Mouse (Mus musculus) embryonic facial prominence, embryonic 15.5 days (tissue): ENCODE measurements around the gene Il6ra. TPM values are rescaled to one million over a fixed set of nuclear protein-coding genes. Genes with fewer than 3 reads are reported as not detected.
A peak's percentile ranks its signal among the peaks of the same experiment; 100 is the strongest.

Experiments used
- ATAC-seq: fragments of 200-750 bp; cut with Nextera tagmentation; 2 replicates; pipeline ENCODE4 v1.8.0; 2017; ENCODE audit warnings: low read depth, moderate TSS enrichment; ENCODE audit not compliant: insufficient number of reproducible peaks, low FRiP score, low TSS enrichment
- H3K27ac ChIP-seq: fragments of 300-500 bp; sonication (generic); replicated peaks from 2 replicates; pipeline ENCODE4 v1.5.1; 2015; ENCODE audit warnings: mild to moderate bottlenecking, inconsistent platforms
- H3K27me3 ChIP-seq: fragments of 300-500 bp; sonication (generic); 2 replicates; pipeline ENCODE4 v1.6.1; 2015; ENCODE audit warnings: inconsistent platforms
- H3K36me3 ChIP-seq: fragments of 300-500 bp; sonication (generic); 2 replicates; pipeline ENCODE4 v1.6.1; 2015; ENCODE audit warnings: mild to moderate bottlenecking, inconsistent platforms
- H3K4me1 ChIP-seq: fragments of 300-500 bp; sonication (generic); 2 replicates; pipeline ENCODE4 v1.6.1; 2015; ENCODE audit warnings: inconsistent platforms
- H3K4me2 ChIP-seq: fragments of 300-500 bp; sonication (generic); replicated peaks from 2 replicates; pipeline ENCODE4 v1.6.1; 2015; ENCODE audit warnings: mild to moderate bottlenecking, inconsistent platforms
- H3K4me3 ChIP-seq: fragments of 300-500 bp; sonication (generic); replicated peaks from 2 replicates; pipeline ENCODE4 v1.5.1; 2015; ENCODE audit warnings: mild to moderate bottlenecking, inconsistent platforms
- H3K9ac ChIP-seq: fragments of 300-500 bp; sonication (generic); 2 replicates; pipeline ENCODE4 v1.6.1; 2015; ENCODE audit warnings: inconsistent platforms
- H3K9me3 ChIP-seq: fragments of 300-500 bp; sonication (generic); replicated peaks from 2 replicates; pipeline ENCODE4 v1.6.1; 2016; ENCODE audit warnings: inconsistent platforms
- WGBS: fragments of 180-500 bp; shearing (Covaris S2); methylation state at CpG from one replicate; pipeline ENCODE4 v1.1.7; 2015; 5-methylcytosine and 5-hydroxymethylcytosine counted together
- polyA plus RNA-seq: library from polyadenylated mRNA; unstranded; fragments of >200 nt; fragmentation: Nextera tagmentation; extraction: Ambion mirVana; gene quantifications from 2 replicates; pipeline ENCODE4 v1.2.1, GENCODE M21; 2015

Il6ra gene
- polyA plus RNA-seq, 1 experiment from 2014 or later = 3.4 TPM

- Histone ChIP-seq H3K9ac (no peak overlapping the region), H3K36me3 (no peaks in the 10 kb centered on the region), H3K4me3 (no peak overlapping the region), H3K27me3 (no peaks in the 10 kb centered on the region), H3K4me1 (0 out of 2 replicates have a peak, but pooled peaks cover 4% of the 10 kb centered on the region), H3K4me2 (no peak overlapping the region), H3K27ac (no peak overlapping the region), H3K9me3 (no peaks in the 10 kb centered on the region)
- WGBS = 48% methylated on average over 9 of the region's 9 CpGs
- no peak for ATAC-seq
These were observed 69.8 kb downstream of the Il6ra start for GRCm38 (mm10) chr3:89843148-89843547.

DNA sequence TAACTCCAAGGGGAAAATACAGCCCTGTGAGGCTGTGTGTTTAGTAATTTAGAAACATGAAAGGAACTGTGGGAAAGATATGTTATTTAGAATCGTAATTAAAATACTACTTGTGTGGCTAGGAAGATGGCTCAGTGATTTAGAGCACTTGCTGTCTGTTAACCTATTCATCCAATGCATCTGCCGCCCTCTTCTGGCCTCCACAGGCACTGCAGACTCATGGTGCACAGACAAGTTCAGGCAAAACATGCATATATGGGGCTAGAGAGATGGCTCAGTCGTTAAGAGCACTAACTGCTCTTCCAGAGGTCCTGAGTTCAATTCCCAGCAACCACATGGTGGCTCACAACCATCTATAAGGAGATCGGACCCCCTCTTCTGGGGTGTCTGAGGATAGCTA, 70.7 kb downstream of the Il6ra start:
- Histone ChIP-seq H3K36me3 (no peaks in the 10 kb centered on the region), H3K4me1 (0 out of 2 replicates have a peak, but pooled peaks cover 4% of the 10 kb centered on the region), H3K9ac (no peak overlapping the region), H3K4me2 (no peak overlapping the region), H3K27ac (no peak overlapping the region), H3K9me3 (no peaks in the 10 kb centered on the region), H3K4me3 (no peak overlapping the region), H3K27me3 (no peaks in the 10 kb centered on the region)
- no peak for ATAC-seq
- WGBS = 70% methylated on average over 4 of the region's 4 CpGs

GRCm38 (mm10) chr3:89835362-89835761, 77.6 kb downstream of the Il6ra start:
- Histone ChIP-seq H3K36me3 (no peaks in the 10 kb centered on the region), H3K4me2 (no peak overlapping the region), H3K9me3 (no peaks in the 10 kb centered on the region), H3K4me1 (peaks cover 11% of the 10 kb centered on the region), H3K9ac (no peak overlapping the region), H3K27me3 (peaks cover 49% of the 10 kb centered on the region), H3K4me3 (no peak overlapping the region), H3K27ac (no peak overlapping the region)
- no peak for ATAC-seq
- 41% methylated on average over 8 of the region's 8 CpGs for WGBS

GRCm38 (mm10) chr3:89830815-89831591, 82.0 kb downstream of the Il6ra start, which contains the start of gene She:
TSS of gene She (plus strand) at chr3:89831370.
- peak within 1 kb of the TSS; percentile 29 for H3K9ac ChIP-seq
- ATAC-seq = no peak
- no peaks in the 10 kb centered on the region for H3K9me3 ChIP-seq
- peak within 1 kb of the TSS; percentile 22; the same call in 1 of the 2 replicates for H3K27ac ChIP-seq
- 1% methylated on average over 95 of the region's 96 CpGs for WGBS
- H3K4me2 ChIP-seq = peak within 1 kb of the TSS; percentile 67
- H3K4me1 ChIP-seq = peaks cover 11% of the 10 kb centered on the region
- H3K4me3 ChIP-seq = peak within 1 kb of the TSS; percentile 50
- peaks cover 76% of the 10 kb centered on the region for H3K27me3 ChIP-seq
- H3K36me3 ChIP-seq = no peaks in the 10 kb centered on the region

DNA sequence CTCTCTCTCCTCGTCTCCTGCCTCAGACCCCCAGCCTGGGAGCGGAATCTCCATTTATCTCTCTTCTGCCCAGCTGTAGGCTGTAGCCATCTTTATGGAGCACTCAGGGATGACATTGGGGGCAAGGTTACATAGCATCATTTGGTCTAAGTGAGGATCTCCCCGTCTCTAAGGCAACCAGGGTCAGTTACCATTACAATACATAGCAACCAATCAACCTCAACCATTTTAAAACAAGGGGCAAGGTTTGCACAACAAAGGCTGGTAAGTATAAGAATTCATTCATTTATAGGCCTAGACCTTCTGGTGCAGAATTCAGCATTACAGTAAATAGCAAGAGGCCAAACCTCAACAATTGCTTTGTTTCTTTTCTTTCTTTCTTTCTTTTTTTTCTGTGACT, 86.7 kb downstream of the Il6ra start:
- Histone ChIP-seq H3K9ac (no peak overlapping the region), H3K27ac (no peak overlapping the region), H3K4me2 (no peak overlapping the region), H3K36me3 (no peaks in the 10 kb centered on the region), H3K4me3 (no peak overlapping the region), H3K4me1 (peaks cover 6% of the 10 kb centered on the region), H3K27me3 (peaks cover 37% of the 10 kb centered on the region), H3K9me3 (no peaks in the 10 kb centered on the region)
- ATAC-seq = no peak
- WGBS = 64% methylated on average over 3 of the region's 3 CpGs

GRCm38 (mm10) chr3:89823594-89823993, 89.4 kb downstream of the Il6ra start:
- Histone ChIP-seq H3K4me3 (no peak overlapping the region), H3K36me3 (no peaks in the 10 kb centered on the region), H3K9me3 (no peaks in the 10 kb centered on the region), H3K27ac (no peak overlapping the region), H3K27me3 (peaks cover 10% of the 10 kb centered on the region), H3K4me2 (no peak overlapping the region), H3K4me1 (no peaks in the 10 kb centered on the region), H3K9ac (no peak overlapping the region)
- ATAC-seq = no peak
- WGBS = 50% methylated on average over 2 of the region's 2 CpGs

GRCm38 (mm10) chr3:89821548-89822480, 91.2 kb downstream of the Il6ra start:
- H3K9me3 ChIP-seq = no peaks in the 10 kb centered on the region
- ATAC-seq = no peak
- H3K4me1 ChIP-seq = no peaks in the 10 kb centered on the region
- H3K4me3 ChIP-seq = no peak overlapping the region
- 66% methylated on average over 10 of the region's 10 CpGs for WGBS
- H3K36me3 ChIP-seq = no peaks in the 10 kb centered on the region
- H3K4me2 ChIP-seq = no peak overlapping the region
- no peak overlapping the region for H3K27ac ChIP-seq
- H3K27me3 ChIP-seq = peaks cover under 1% of the 10 kb centered on the region; the same call in 1 of the 2 replicates
- H3K9ac ChIP-seq = no peak overlapping the region

GRCm38 (mm10) chr3:89821096-89821513, 91.9 kb downstream of the Il6ra start:
- Histone ChIP-seq H3K4me2 (no peak overlapping the region), H3K27me3 (no peaks in the 10 kb centered on the region), H3K4me1 (no peaks in the 10 kb centered on the region), H3K9me3 (no peaks in the 10 kb centered on the region), H3K9ac (no peak overlapping the region), H3K27ac (no peak overlapping the region), H3K4me3 (no peak overlapping the region), H3K36me3 (no peaks in the 10 kb centered on the region)
- WGBS = 87% methylated on average over 11 of the region's 11 CpGs
- ATAC-seq = no peak

DNA sequence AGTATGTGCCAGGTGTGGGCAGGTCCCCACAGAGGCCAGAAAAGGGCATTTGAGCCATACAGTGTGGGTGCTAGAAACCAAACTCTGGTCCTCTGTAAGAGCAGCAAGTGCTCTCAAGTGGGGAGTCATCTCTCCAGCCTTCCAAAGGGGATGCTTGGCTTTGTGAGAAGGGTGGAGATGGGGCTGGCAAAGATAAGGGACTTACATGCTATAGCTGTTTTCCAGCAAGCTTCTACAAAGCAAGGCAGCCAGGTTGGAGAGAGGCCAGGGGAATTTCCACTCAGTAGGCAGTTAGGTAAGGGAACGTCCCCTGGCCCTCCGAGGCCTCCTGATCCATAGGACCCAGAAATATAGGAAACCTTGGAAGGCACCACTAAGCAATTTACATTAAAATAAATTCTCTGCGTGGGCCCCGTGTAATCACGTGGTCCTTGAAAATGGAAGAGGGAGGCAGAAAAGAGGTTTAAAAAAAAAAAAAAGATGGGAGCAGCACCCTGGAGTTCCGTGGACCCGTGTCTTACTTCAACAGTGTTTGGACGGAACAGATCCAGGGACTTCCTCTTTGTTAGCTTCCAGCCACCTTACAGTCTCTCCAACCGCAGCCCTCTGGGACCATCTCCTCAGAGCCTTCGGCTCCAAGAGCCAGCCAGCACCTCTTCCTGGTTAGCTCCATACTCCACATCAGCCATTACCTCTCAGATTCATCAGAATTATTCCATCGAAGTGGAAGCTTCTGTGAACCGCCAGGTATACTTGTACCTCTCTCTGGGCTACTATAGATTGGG, 92.5 kb downstream of the Il6ra start:
- no peaks in the 10 kb centered on the region for H3K4me1 ChIP-seq
- no peak overlapping the region for H3K9ac ChIP-seq
- H3K27me3 ChIP-seq = no peaks in the 10 kb centered on the region
- no peak overlapping the region for H3K27ac ChIP-seq
- ATAC-seq = no peak
- no peak overlapping the region for H3K4me3 ChIP-seq
- H3K9me3 ChIP-seq = no peaks in the 10 kb centered on the region
- no peak overlapping the region for H3K4me2 ChIP-seq
- no peaks in the 10 kb centered on the region for H3K36me3 ChIP-seq
- WGBS = 80% methylated on average over 12 of the region's 12 CpGs

- Histone ChIP-seq H3K4me1 (no peaks in the 10 kb centered on the region), H3K9ac (no peak overlapping the region), H3K27me3 (no peaks in the 10 kb centered on the region), H3K4me3 (no peak overlapping the region), H3K4me2 (no peak overlapping the region), H3K9me3 (no peaks in the 10 kb centered on the region), H3K36me3 (no peaks in the 10 kb centered on the region), H3K27ac (no peak overlapping the region)
- WGBS = 68% methylated on average over 7 of the region's 7 CpGs
- no peak for ATAC-seq
These were observed 93.1 kb downstream of the Il6ra start for GRCm38 (mm10) chr3:89819897-89820296.

GRCm38 (mm10) chr3:89818605-89819004, 94.4 kb downstream of the Il6ra start:
- no peak overlapping the region for H3K4me2 ChIP-seq
- no peaks in the 10 kb centered on the region for H3K4me1 ChIP-seq
- 46% methylated on average over 3 of the region's 3 CpGs for WGBS
- no peaks in the 10 kb centered on the region for H3K27me3 ChIP-seq
- H3K9ac ChIP-seq = no peak overlapping the region
- H3K27ac ChIP-seq = no peak overlapping the region
- H3K9me3 ChIP-seq = no peaks in the 10 kb centered on the region
- no peak for ATAC-seq
- no peak overlapping the region for H3K4me3 ChIP-seq
- no peaks in the 10 kb centered on the region for H3K36me3 ChIP-seq
